Mouse (Mus musculus) lung, embryonic 14.5 days (tissue): ENCODE measurements around the gene Pdzd2. TPM values are rescaled to one million over a fixed set of nuclear protein-coding genes. Genes with fewer than 3 reads are reported as not detected.
A peak's percentile ranks its signal among the peaks of the same experiment; 100 is the strongest.

Source experiments
- ATAC-seq: fragments of 200-750 bp; cut with Nextera tagmentation; 2 replicates; pipeline ENCODE4 v1.8.0; 2017; ENCODE audit warnings: mild to moderate bottlenecking, moderate TSS enrichment, moderate library complexity; ENCODE audit not compliant: insufficient read depth
- DNase-seq: peaks from one replicate; pipeline ENCODE4 v3.0.0-alpha.2; 2015
- H3K27ac ChIP-seq: fragments of 300-500 bp; sonication (generic); 2 replicates; pipeline ENCODE4 v1.5.1; 2014; ENCODE audit warnings: low read depth, mild to moderate bottlenecking, moderate library complexity
- H3K27me3 ChIP-seq: fragments of 300-500 bp; sonication (generic); 2 replicates; pipeline ENCODE4 v1.6.1; 2014; ENCODE audit warnings: low read length, control low read depth; ENCODE audit not compliant: insufficient read depth
- H3K36me3 ChIP-seq: fragments of 300-500 bp; sonication (generic); 2 replicates; pipeline ENCODE4 v1.6.1; 2014; ENCODE audit warnings: control low read depth; ENCODE audit not compliant: insufficient read depth
- H3K4me1 ChIP-seq: fragments of 300-500 bp; sonication (generic); 2 replicates; pipeline ENCODE4 v1.6.1; 2014; ENCODE audit warnings: antibody characterized with exemption, control low read depth; ENCODE audit not compliant: insufficient read depth
- H3K4me2 ChIP-seq: fragments of 300-500 bp; sonication (generic); 2 replicates; pipeline ENCODE4 v1.6.1; 2014; ENCODE audit warnings: mild to moderate bottlenecking
- H3K4me3 ChIP-seq: fragments of 300-500 bp; sonication (generic); 2 replicates; pipeline ENCODE4 v1.5.1; 2014; ENCODE audit warnings: low read depth, low read length
- H3K9ac ChIP-seq: fragments of 300-500 bp; sonication (generic); 2 replicates; pipeline ENCODE4 v1.6.1; 2014
- H3K9me3 ChIP-seq: fragments of 300-500 bp; sonication (generic); 2 replicates; pipeline ENCODE4 v1.6.1; 2016; ENCODE audit warnings: low read depth, low read length, control low read depth
- CTCF ChIP-seq: IDR thresholded peaks from 2 replicates; pipeline ENCODE4 v1.5.1; 2016; ENCODE audit warnings: antibody characterized with exemption, low read depth
- WGBS: fragments of 180-500 bp; shearing (Covaris S2); extraction: QIAGEN DNeasy Blood & Tissue Kit; methylation state at CpG from one replicate; pipeline ENCODE4 v1.1.7; 2014; 5-methylcytosine and 5-hydroxymethylcytosine counted together
- polyA plus RNA-seq: library from polyadenylated mRNA; unstranded; fragments of >200 nt; fragmentation: Nextera tagmentation; extraction: Ambion mirVana; gene quantifications from 2 replicates; pipeline ENCODE4 v1.2.1, GENCODE M21; 2014

The Pdzd2 gene
- polyA plus RNA-seq, 1 experiment from 2014 or later = 24.1 TPM

GRCm38 (mm10) chr15:12617220-12617619 lies 122.5 kb downstream of the Pdzd2 start:
- Histone ChIP-seq H3K4me1 (peaks cover 25% of the 10 kb centered on the region; the same call in 1 of the 2 replicates), H3K9me3 (no peaks in the 10 kb centered on the region), H3K4me3 (no peak overlapping the region), H3K9ac (no peak overlapping the region), H3K27ac (no peak overlapping the region), H3K4me2 (no peak overlapping the region), H3K36me3 (no peaks in the 10 kb centered on the region), H3K27me3 (no peaks in the 10 kb centered on the region)
- DNase-seq = peak; percentile 41
- ATAC-seq = peak; percentile 47; the same call in 1 of the 2 replicates
- WGBS = 26% methylated on average over 8 of the region's 8 CpGs
- no peak for TF ChIP-seq CTCF

DNA sequence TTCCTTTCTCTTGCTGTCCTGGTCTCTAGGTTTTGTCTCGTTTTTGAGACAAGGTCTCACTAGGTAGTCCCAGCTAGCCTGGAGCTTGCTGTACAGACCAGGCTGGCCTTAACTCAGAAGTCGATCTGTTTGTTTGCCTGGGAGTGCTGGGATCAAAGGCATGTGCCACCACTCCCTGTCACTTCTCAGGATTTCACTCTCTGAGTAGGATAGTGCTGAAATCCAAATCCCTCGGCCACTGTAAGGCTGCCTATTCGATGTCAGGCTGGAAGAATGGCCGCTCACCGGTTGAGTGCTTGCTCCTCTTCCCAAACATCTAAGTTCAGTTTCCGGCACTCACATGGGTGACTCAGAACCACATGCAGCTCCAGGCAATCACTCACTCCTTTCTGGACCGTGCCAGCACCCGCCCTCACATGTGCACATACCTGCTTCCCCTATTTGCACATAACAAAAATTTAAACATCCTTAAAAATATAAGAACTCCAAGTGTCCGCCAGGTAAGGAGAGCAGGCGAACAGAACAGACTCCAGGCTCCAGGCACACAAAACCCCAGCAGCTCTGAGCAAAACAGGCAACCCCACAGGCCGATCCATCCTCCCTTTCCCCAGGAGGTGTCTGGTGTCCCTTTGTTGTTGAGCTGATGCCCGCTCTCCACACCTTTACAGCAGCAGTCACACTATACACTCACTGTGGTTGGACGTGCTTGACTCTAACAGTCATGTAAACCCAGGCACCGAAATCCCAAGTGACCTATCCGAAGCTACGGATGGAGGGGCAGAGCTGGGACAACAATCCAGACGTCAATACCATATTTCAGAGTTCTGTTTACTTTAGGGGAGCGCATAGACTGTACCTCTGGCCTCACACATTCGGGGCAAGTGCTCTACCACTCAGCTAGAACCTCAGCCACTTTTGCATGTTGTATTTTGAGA lies 124.5 kb downstream of the Pdzd2 start:
- no peak overlapping the region for H3K4me3 ChIP-seq
- DNase-seq = peak; percentile 50
- no peaks in the 10 kb centered on the region for H3K27me3 ChIP-seq
- H3K9me3 ChIP-seq = no peaks in the 10 kb centered on the region
- peaks cover 25% of the 10 kb centered on the region; the same call in 1 of the 2 replicates for H3K4me1 ChIP-seq
- H3K36me3 ChIP-seq = no peaks in the 10 kb centered on the region
- WGBS = 37% methylated on average over 20 of the region's 20 CpGs
- ATAC-seq = peak; percentile 64
- no peak overlapping the region for H3K9ac ChIP-seq
- TF ChIP-seq CTCF = no peak
- H3K4me2 ChIP-seq = no peak overlapping the region
- H3K27ac ChIP-seq = no peak overlapping the region

DNA sequence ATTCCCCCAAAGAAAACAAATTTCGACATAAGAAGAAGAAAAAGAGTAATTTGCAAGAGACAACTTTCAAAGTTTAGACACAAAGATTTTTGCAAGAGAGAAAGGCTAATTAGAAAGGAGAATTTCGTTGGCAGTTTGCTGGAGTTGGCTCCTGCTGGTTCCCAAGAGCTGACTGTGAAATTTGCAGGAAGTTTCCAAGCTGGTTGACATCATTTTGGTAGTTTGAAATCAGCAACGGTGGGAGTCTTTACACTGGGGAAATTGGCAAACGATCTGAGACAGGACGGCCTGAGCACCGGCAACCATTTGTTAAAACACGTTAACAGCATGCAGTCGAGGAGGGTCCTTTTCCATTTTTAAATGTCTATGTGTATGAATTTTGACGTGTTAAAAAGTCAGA lies 125.7 kb downstream of the Pdzd2 start:
- peak; percentile 54 for DNase-seq
- Histone ChIP-seq H3K27ac (no peak overlapping the region), H3K27me3 (no peaks in the 10 kb centered on the region), H3K9ac (no peak overlapping the region), H3K4me1 (peaks cover 21% of the 10 kb centered on the region; the same call in 1 of the 2 replicates), H3K4me3 (no peak overlapping the region), H3K9me3 (no peaks in the 10 kb centered on the region), H3K36me3 (no peaks in the 10 kb centered on the region), H3K4me2 (no peak overlapping the region)
- 34% methylated on average over 9 of the region's 9 CpGs for WGBS
- no peak for TF ChIP-seq CTCF
- ATAC-seq = no peak

DNA sequence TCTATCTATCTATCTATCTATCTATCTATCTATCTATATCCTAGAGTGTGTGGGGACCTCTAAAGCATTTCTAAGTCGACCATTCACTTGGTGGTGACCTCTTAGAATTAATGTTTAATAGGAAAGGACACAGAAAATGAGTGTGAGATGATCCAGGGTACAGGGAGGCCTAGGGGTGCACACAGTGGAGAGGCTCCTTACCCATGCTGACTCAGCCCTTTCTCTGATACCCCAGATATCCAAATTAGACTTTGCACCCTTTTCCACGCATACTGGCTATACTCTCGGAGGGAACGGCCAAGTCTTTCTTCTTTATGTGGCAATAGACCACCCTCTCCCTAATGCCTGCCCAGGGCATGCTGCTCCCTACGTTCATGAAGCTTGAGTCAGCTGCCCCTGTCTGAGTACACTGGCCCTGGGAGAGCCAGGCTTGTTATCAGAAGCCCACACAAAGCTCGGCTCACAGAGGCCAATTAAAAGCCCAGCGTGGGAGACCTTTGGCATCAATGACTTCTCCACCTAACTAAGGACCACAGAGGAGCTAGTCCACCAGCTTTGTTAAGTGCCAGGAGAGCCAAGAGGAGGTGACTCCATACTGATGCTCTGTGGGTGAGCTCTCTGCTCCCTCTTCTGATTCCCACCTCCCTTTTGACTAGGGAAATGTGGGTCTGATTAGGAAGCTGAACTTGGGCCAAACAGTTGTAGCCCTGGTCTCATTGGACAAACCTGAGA lies 126.6 kb downstream of the Pdzd2 start:
- WGBS = 64% methylated on average over 7 of the region's 7 CpGs
- Histone ChIP-seq H3K4me2 (no peak overlapping the region), H3K27ac (no peak overlapping the region), H3K27me3 (no peaks in the 10 kb centered on the region), H3K4me1 (peaks cover 18% of the 10 kb centered on the region; the same call in 1 of the 2 replicates), H3K9me3 (no peaks in the 10 kb centered on the region), H3K9ac (no peak overlapping the region), H3K36me3 (no peaks in the 10 kb centered on the region), H3K4me3 (no peak overlapping the region)
- no peak for TF ChIP-seq CTCF
- ATAC-seq (no peak), DNase-seq (no peak)

GRCm38 (mm10) chr15:12608090-12608489 lies 131.6 kb downstream of the Pdzd2 start:
- WGBS = 77% methylated on average over 6 of the region's 6 CpGs

GRCm38 (mm10) chr15:12606306-12606705 lies 133.4 kb downstream of the Pdzd2 start:
- no peak for ATAC-seq
- H3K27me3 ChIP-seq = no peaks in the 10 kb centered on the region
- no peak overlapping the region for H3K4me3 ChIP-seq
- H3K9ac ChIP-seq = no peak overlapping the region
- DNase-seq = no peak
- 68% methylated on average over 9 of the region's 9 CpGs for WGBS
- no peak overlapping the region for H3K4me2 ChIP-seq
- no peaks in the 10 kb centered on the region for H3K9me3 ChIP-seq
- peaks cover 6% of the 10 kb centered on the region; the same call in 1 of the 2 replicates for H3K4me1 ChIP-seq
- H3K36me3 ChIP-seq = no peaks in the 10 kb centered on the region
- H3K27ac ChIP-seq = no peak overlapping the region
- TF ChIP-seq CTCF = no peak

More at GRCm38 (mm10) chr15:12608090-12608489, 131.6 kb downstream of the Pdzd2 start:
- Histone ChIP-seq H3K27me3 (no peaks in the 10 kb centered on the region), H3K27ac (no peak overlapping the region), H3K4me1 (peaks cover 6% of the 10 kb centered on the region; the same call in 1 of the 2 replicates), H3K4me2 (no peak overlapping the region), H3K4me3 (no peak overlapping the region), H3K9me3 (no peaks in the 10 kb centered on the region), H3K36me3 (no peaks in the 10 kb centered on the region), H3K9ac (no peak overlapping the region)
- no peak for ATAC-seq
- no peak for TF ChIP-seq CTCF
- DNase-seq = no peak
